In the genomic region with DNA sequence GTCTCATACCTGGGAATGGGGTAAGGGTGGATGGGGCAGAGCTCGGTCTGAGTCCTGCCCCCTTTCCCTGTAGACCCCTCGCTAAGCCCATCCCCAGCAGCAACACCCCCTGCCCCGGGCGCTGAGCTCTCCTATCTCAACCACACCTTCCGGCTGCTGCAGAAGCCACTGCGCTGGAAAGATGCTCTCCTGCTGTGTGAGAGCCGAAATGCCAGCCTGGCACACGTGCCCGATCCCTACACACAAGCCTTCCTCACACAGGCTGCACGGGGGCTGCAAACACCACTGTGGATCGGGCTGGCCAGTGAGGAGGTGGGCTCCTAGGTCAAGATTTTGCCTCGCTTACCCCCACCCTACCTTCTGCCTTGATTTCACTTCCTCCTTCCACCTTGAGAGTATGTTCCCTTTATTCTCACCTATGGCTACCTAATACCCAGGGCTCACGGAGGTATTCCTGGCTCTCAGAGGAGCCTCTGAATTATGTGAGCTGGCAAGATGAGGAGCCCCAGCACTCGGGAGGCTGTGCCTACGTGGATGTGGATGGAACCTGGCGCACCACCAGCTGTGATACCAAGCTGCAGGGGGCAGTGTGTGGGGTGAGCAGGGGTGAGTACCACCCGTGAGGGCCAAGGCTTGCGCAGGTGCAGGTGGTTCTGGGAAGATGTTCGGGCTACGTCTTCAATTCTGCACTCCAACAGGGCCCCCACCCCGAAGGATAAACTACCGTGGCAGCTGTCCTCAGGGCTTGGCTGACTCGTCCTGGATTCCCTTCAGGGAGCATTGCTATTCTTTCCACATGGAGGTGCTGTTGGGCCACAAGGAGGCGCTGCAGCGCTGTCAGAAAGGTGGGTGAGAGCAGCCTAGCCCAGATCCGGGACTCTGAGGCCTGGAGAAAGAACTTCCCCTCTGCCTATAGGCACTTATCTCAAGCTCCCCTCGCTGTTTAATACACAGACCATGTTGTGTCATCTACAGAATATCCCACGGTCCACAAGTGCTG, we compare ENCODE assay signal across 8 mouse cellular contexts. TPM values are rescaled to one million over a fixed set of nuclear protein-coding genes. Genes with fewer than 3 reads are reported as not detected.
A peak's percentile ranks its signal among the peaks of the same experiment; 100 is the strongest.
DNase-seq lines count a peak whose midpoint lies in the region; ATAC-seq and TF ChIP-seq lines count a peak whose summit lies in the region.

No protein-coding gene starts in this region.

- no peak overlapping the region for H3K27ac ChIP-seq in embryonic facial prominence, embryonic 10.5 days (replicated peaks)
- H3K27ac ChIP-seq in kidney, adult 2 months (ENCODE audit: insufficient read depth, low read depth, low read length) = no peak overlapping the region
- H3K27ac ChIP-seq in limb, embryonic 10.5 days = no peak overlapping the region
- no peak overlapping the region for H3K27ac ChIP-seq in midbrain, embryonic 14.5 days (replicated peaks; ENCODE audit: low read depth, low read length)
- H3K27ac ChIP-seq in spleen, adult 2 months (ENCODE audit: insufficient read depth, low read length) = no peak overlapping the region

- DNase-seq in monocyte, adult 2 months (ENCODE audit: low read depth in 1 of 2, low spot score in 2 of 2) = peak; percentile 26 to 34
- DNase-seq in embryonic facial prominence, embryonic 10.5 days (ENCODE audit: low spot score) = peak; percentile 82
- DNase-seq in heart, adult 18-20 months = peak; percentile 80 to 89
- DNase-seq in kidney, adult 2 months = peak; percentile 82
- DNase-seq in limb, embryonic 10.5 days (ENCODE audit: low spot score) = peak; percentile 81
- peak; percentile 92 for DNase-seq in midbrain, embryonic 14.5 days
- peak in 1 of 2 experiments; percentile 56 for DNase-seq in spleen, adult 2 months (ENCODE audit: low read depth in 1 of 2, low spot score in 2 of 2)

- TF ChIP-seq CTCF in kidney, adult 2 months (conservative IDR thresholded peaks at IDR 0.05; ENCODE audit: insufficient read depth, insufficient read length, low read depth, low read length) = peak; percentile 86
- peak; percentile 72; the same call in 1 of the 2 replicates for TF ChIP-seq CTCF in spleen, adult 2 months (IDR thresholded peaks at IDR 0.05; ENCODE audit: extremely low read depth, insufficient read depth, insufficient read length, insufficient replicate concordance)

- no peak overlapping the region for H3K4me2 ChIP-seq in midbrain, embryonic 14.5 days (ENCODE audit: low read length)

- no peaks in the 10 kb centered on the region for H3K9me3 ChIP-seq in embryonic facial prominence, embryonic 10.5 days
- no peaks in the 10 kb centered on the region for H3K9me3 ChIP-seq in limb, embryonic 10.5 days (replicated peaks)
- H3K9me3 ChIP-seq in midbrain, embryonic 14.5 days (ENCODE audit: control insufficient read depth, low read length) = no peaks in the 10 kb centered on the region

- H3K4me3 ChIP-seq in embryonic facial prominence, embryonic 10.5 days = no peak overlapping the region
- H3K4me3 ChIP-seq in kidney, adult 2 months (ENCODE audit: insufficient read depth, low read depth, low read length) = no peak overlapping the region
- H3K4me3 ChIP-seq in limb, embryonic 10.5 days = no peak overlapping the region
- H3K4me3 ChIP-seq in midbrain, embryonic 14.5 days (replicated peaks; ENCODE audit: low read depth, low read length) = no peak overlapping the region
- H3K4me3 ChIP-seq in spleen, adult 2 months (ENCODE audit: extremely low read depth, insufficient read depth, insufficient read length) = no peak overlapping the region

- WGBS in embryonic facial prominence, embryonic 10.5 days = 66% methylated on average over 28 of the region's 28 CpGs
- WGBS in kidney, adult 2 months = 59% methylated on average over 28 of the region's 28 CpGs
- 69% methylated on average over 28 of the region's 28 CpGs for WGBS in limb, embryonic 10.5 days
- WGBS in midbrain, embryonic 14.5 days = 63% methylated on average over 28 of the region's 28 CpGs
- WGBS in spleen, adult 2 months = 50% methylated on average over 28 of the region's 28 CpGs

- peaks cover 91% of the 10 kb centered on the region for H3K36me3 ChIP-seq in embryonic facial prominence, embryonic 10.5 days (replicated peaks)
- no peaks in the 10 kb centered on the region for H3K36me3 ChIP-seq in kidney, adult 2 months (ENCODE audit: control insufficient read depth, insufficient read depth, low read length)
- peaks cover 92% of the 10 kb centered on the region for H3K36me3 ChIP-seq in limb, embryonic 10.5 days
- no peaks in the 10 kb centered on the region for H3K36me3 ChIP-seq in midbrain, embryonic 14.5 days (ENCODE audit: control insufficient read depth, insufficient read depth, low read length)
- H3K36me3 ChIP-seq in spleen, adult 2 months (ENCODE audit: control insufficient read depth, insufficient read depth, low read length) = no peaks in the 10 kb centered on the region

- TF ChIP-seq POLR2A in kidney, adult 2 months (IDR thresholded peaks at IDR 0.05; ENCODE audit: low read depth, low read length) = no peak
- TF ChIP-seq POLR2A in spleen, adult 2 months (IDR thresholded peaks at IDR 0.05; ENCODE audit: low read depth, low read length) = no peak

- no peaks in the 10 kb centered on the region for H3K27me3 ChIP-seq in embryonic facial prominence, embryonic 10.5 days (replicated peaks; ENCODE audit: low read depth, poor library complexity, severe bottlenecking)
- no peaks in the 10 kb centered on the region for H3K27me3 ChIP-seq in kidney, adult 2 months (replicated peaks; ENCODE audit: control insufficient read depth, insufficient read depth, low read length)
- no peaks in the 10 kb centered on the region for H3K27me3 ChIP-seq in limb, embryonic 10.5 days (ENCODE audit: low read depth, poor library complexity, severe bottlenecking)
- H3K27me3 ChIP-seq in midbrain, embryonic 14.5 days (ENCODE audit: control insufficient read depth, insufficient read depth, low read length) = no peaks in the 10 kb centered on the region
- H3K27me3 ChIP-seq in spleen, adult 2 months (ENCODE audit: control insufficient read depth, insufficient read depth, low read length) = no peaks in the 10 kb centered on the region

- ATAC-seq in monocyte, adult 5-6 weeks (replicated peaks; ENCODE audit: insufficient number of reproducible peaks, low FRiP score, low TSS enrichment, poor library complexity, severe bottlenecking) = no peak
- peak; percentile 62 for ATAC-seq in midbrain, embryonic 14.5 days (ENCODE audit: low FRiP score, low TSS enrichment)

- no peak overlapping the region for H3K9ac ChIP-seq in midbrain, embryonic 14.5 days (replicated peaks; ENCODE audit: low read length)

- H3K4me1 ChIP-seq in embryonic facial prominence, embryonic 10.5 days = peaks cover 11% of the 10 kb centered on the region
- peaks cover 6% of the 10 kb centered on the region for H3K4me1 ChIP-seq in kidney, adult 2 months (ENCODE audit: control insufficient read depth, insufficient read depth, low read length)
- H3K4me1 ChIP-seq in limb, embryonic 10.5 days = peaks cover 2% of the 10 kb centered on the region; the same call in 1 of the 2 replicates
- no peaks in the 10 kb centered on the region for H3K4me1 ChIP-seq in midbrain, embryonic 14.5 days (ENCODE audit: control insufficient read depth, insufficient read depth, low read length)
- H3K4me1 ChIP-seq in spleen, adult 2 months (ENCODE audit: control insufficient read depth, insufficient read depth, insufficient read length) = no peaks in the 10 kb centered on the region

RNA-seq across cellular contexts. Expression of a gene that starts 55.0 kb away (rescaled TPM):
- 0.11 to 0.58 TPM (median 0.38 TPM) in 3 replicates for total RNA-seq in monocyte, adult 5-6 weeks (2017)
- 26.9 and 27.6 TPM in 2 replicates for polyA plus RNA-seq in embryonic facial prominence, embryonic 10.5 days (2016; fragmentation: Nextera tagmentation; extraction: Ambion mirVana)
- 10 to 100 TPM; 10.8 to 11.7 TPM for total RNA-seq in heart, adult 18-20 months (2021)
- polyA plus RNA-seq in kidney, adult 2 months (2012; rRNA removed) = 23.7 and 28.3 TPM in 2 replicates
- 27.6 and 31.6 TPM in 2 replicates for polyA plus RNA-seq in limb, embryonic 10.5 days (2016; fragmentation: Nextera tagmentation; extraction: Ambion mirVana)
- polyA plus RNA-seq in midbrain, embryonic 14.5 days (2014; fragmentation: Nextera tagmentation; extraction: Ambion mirVana) = 1.9 and 3.8 TPM in 2 replicates
- polyA plus RNA-seq in spleen, adult 2 months (2012; rRNA removed) = 5.9 and 6.5 TPM in 2 replicates
